Mouse (Mus musculus): ENCODE measurements at regions not wholly inside any gene's neighbourhood (a gene's known extent, or its start where the extent isn't known, plus 50 kb on each side); places are given as distances from the start of the nearest gene placed in this dataset.

DNA sequence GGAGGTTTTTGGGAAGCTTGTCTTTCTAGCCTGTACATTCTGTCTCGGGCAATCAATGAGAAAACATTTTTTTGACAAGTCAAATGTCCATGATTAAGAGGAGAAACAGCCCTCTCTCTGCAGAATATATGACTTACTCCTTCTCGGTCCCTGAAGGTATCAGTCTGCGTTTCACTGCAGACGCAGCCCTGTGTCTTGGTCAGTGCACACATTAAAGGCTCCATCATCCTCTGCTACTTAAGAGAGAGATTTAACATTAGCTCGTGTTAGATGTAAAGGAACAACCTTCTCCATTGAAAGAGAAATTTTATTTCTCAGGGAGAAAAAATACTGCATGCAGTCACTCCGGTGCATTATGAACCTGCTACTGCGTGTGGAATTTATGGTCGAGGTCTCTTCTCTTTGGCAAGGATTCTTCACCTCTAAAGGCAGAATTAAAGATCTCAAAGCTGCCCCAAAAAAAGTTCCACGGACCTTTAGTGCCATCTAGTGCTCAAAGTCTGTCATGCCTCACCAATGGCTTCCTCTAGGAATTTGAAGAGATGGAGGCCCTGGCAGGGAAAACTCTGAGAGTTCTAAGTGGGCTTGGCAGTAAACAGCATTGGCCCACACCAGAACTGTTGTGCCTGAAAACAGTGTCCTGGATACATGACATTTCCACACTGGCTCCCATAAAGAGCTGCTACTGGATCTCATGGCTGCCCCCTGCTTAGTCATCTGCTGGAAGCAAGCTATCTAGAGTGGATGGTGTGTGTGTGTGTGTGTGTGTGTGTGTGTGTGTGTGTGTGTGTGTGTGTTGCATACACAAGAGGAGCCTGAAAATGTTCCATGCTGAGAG is 102.3 kb upstream of the Noct start:
- ATAC-seq (ENCODE audit: insufficient number of reproducible peaks, low FRiP score, low TSS enrichment): no peak; the same call in 1 of the 2 replicates

DNA sequence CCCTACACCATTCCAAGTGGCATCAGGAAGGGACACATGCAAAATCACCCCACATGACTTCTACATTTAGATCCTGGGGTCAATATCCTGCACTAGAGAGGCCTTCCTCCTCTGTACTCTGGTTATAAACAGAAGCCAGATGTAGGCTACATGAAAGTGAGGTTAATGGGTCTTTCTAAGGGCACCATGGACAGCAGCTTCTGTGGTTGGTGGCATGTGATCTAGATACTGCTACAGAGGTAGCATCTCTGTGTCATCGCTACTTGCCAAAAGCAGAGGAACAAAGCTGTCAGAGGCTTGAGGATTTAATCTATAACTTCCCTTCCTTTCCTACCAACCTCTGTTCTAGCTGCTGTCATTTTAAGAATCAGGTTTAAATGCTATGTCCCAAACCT is 101.7 kb upstream of the Noct start:
- ATAC-seq (ENCODE audit: insufficient number of reproducible peaks, low FRiP score, low TSS enrichment): no peak

DNA sequence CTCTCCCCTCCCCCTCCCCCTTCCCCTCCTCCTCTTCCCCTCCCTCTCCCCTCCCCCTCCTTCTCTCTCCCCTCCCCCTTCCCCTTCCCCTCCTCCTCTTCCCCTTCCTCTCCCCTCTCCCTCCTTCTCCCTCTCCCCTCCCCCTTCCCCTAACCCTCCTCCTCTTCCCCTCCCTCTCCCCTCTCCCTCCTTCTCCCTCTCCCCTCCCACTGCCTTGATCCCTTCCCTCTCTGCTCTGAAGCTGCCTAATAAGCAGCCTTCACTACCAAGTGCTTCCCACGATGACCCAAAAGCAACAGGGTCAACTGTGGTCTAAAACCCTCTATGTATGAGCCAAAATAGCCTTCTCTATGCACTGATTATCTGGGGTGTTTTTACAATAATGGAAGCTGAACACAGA is 96.4 kb upstream of the Noct start:
- ATAC-seq (ENCODE audit: insufficient number of reproducible peaks, low FRiP score, low TSS enrichment): no peak

DNA sequence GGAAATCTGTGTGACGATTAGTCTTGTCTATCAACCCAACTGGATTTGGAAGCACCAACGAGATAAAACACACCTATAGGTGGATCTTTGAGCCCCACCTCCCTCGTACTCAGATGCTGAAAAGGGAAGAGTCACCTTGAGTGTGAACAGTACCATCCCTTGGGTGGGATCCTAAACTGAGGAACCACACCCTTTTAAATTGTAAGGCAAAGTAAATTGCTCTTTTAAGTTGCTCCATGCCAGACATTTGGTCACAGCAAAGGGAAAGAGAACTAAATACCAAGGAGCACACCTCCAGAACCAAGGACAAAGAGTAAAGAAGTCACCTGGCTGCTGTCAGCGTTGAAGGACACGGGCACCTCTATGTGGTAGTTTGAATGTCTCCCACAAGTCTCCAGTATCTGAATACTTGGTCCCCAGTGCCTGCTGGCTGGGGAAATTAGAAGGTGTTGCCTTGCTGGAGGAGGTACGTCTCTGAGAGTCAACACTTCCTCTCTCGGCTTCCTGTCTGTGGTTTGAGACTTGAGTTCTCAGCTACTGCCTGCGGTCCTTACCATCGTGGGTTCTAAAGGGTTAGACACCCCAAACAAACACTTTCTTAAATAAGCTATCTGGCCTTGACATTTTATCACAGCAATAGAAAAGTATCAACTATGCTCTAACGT is 95.6 kb upstream of the Noct start:
- ATAC-seq (ENCODE audit: insufficient number of reproducible peaks, low FRiP score, low TSS enrichment): no peak

DNA sequence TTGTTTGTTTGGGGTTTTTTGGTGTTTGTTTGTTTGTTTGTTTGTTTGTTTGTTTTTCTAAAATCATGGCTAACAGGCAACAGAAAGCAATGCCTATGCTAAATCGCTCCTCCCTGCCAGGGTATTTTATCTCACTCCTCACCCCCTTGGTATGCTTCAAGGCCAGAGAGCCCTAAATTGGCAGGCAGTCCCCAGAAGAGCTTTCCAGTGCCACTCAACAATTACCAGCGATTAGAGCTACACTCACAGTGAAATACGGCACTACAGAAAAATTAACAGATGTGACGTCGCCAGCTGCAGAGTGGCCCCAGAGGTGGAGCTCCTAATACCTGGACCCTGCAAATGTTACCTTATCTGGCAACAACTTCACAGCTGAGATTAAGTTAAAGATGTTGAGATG is 93.5 kb upstream of the Noct start:
- ATAC-seq (ENCODE audit: insufficient number of reproducible peaks, low FRiP score, low TSS enrichment): no peak

DNA sequence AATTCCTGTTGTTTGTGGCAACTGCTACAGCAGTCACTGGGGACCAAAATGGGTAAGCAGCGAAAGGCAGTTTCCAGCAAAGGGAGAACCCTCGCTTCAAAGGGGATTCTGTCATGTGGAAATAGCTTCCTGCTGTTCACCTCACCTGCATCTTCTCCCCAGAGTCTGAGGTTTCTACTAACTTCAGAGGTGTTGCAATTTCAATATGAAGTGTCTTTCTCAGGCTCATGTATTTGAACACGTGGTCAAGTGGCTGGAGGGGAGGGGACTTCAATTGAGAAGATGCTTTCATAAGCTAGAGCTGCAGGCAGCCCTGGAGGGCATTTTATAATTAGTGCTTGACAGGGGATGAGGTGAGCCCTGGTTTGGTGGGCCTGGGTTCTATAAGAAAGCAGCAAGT is 92.9 kb upstream of the Noct start:
- ATAC-seq (ENCODE audit: insufficient number of reproducible peaks, low FRiP score, low TSS enrichment): no peak

DNA sequence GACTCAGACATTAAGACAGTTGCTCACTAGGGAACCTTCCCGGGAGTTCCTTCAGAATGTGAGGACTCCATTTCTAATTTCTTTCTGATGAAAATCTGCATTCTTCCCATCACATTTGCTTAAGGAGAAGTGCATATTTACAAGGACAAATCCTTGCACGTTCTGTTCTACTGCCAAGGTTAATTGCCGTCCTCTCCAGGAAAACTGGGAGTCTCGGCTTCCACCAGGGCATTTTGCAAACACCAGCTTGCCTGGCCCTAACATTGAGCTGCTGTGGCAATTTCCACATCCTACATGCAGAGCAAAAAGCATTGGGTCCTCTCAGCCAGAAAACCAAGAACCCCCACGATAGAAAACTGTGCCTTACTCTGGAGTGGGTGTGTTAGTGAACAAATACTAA is 91.5 kb upstream of the Noct start:
- no peak for ATAC-seq (ENCODE audit: insufficient number of reproducible peaks, low FRiP score, low TSS enrichment)

DNA sequence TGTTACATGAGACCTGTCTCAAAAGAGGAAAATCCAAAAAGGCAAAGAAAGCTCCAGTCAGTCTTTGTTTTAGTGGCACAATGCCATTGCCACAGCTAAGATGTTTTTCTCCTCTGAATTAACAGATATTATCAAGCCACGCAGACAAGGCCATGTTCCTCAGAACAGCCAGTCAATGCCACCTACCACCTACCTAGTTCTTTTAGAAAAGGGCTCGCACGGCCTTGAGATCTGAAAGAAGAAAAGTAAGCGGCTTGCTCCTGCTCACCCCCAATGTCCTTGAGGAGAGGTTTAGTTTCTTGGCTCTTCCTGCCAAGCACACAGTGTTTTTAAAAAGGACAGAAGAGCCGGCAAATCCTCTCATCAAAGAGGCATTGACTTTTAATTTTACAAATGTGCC is 88.7 kb upstream of the Noct start:
- ATAC-seq (ENCODE audit: insufficient number of reproducible peaks, low FRiP score, low TSS enrichment): no peak

DNA sequence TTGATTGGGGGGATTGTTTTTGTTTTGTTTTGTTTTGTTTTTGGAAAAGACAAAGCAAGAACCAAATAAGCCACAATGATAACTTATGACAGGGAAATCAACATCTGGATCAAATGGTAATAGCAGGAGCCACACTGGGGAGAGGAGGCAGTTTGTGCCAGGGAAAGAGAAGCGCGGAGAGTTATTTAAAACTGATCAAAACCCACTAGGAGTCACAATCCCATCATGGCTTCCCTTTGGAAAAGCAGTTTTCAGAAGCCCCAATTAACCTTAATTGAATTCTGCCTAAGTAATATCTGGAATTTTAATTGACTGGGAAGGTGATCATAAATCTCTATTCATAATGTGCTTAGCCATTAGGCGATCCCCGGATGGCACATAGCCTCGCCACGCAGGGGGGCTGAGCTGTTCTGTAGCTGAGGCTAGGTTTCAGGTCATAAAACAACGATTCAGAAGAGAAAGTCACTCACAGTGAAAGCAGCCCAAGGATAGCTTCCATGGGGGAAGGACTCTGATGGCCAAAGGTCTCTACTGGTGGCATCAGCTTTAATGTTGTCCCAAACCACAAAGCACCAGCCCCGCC is 86.4 kb upstream of the Noct start:
- no peak for ATAC-seq (ENCODE audit: insufficient number of reproducible peaks, low FRiP score, low TSS enrichment)

DNA sequence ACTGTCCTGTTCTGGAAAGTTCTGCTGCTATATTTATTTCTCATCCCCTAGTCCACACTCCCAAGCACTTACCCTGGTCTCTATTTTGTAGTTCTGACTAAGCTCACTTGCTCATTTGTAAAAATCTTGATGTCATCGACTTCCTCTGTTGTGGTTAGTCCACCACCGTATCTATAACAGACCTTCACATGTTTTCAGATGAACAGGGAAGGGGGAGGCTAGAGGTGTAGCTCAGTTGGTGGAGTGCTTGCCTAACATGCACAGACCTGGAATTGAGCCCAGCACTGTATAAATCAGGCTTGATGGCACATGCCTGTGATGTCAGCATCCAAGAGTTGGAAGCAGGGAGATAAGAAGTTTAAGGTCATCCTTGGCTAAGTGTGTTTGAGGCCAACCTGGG is 78.3 kb upstream of the Noct start:
- ATAC-seq (ENCODE audit: insufficient number of reproducible peaks, low FRiP score, low TSS enrichment): no peak

DNA sequence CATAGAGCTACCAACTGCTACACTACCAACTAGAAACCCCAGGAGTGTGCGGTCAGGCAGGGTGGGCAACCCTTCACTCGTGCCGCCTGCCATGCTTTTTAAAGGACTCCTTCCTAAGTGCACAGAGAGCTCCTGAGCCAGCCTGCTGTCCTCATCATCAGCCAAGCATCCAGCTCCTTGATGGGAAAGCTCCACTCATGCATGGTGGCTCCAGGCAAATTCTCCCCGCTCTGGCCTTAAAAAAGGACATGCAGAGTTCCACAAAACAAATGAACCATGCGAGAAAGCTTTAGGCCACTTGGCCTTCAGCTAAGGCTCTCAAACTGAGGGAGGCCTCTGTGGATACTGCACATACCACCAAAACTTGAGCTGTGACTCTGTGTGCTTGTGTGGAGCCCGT is 74.2 kb upstream of the Noct start:
- ATAC-seq (ENCODE audit: insufficient number of reproducible peaks, low FRiP score, low TSS enrichment): no peak

DNA sequence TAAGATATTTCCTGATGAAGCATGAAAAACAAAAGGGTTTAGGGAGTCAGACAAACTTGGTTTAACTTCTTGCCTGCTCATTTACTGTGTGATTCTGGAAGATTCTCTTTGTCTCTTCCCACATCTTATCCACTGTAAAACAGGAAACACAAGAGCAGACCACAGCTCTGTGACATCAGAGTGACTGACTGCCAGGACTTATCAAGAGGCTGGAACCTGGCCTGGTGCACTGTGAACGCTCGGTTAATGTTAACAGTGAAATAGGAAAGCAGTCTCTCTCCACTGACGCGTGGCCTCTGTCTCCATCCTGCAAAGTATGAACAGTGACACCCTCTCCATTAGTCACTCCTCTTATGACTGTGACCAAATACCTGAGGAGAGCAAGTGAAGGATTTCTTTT is 73.1 kb upstream of the Noct start:
- no peak for ATAC-seq (ENCODE audit: insufficient number of reproducible peaks, low FRiP score, low TSS enrichment)

DNA sequence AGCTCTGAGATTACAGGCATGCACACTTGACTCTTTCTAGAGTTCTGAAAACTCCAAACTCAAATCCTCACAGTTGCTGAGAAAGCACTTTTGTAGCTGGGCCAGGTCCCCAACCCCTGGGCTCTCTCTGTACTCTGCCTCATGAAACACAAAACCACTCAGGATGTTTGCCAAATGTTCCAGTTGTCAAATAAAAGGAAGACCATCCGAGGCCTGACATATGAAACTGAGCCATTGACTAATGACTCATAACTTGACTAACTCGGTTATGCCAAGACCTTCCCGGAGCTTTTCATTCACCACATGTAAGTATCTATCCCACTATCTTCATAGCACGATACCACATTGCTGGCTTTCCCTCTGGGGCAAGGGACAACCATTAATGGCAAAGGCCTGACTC is 68.6 kb upstream of the Noct start:
- ATAC-seq (ENCODE audit: insufficient number of reproducible peaks, low FRiP score, low TSS enrichment): no peak

DNA sequence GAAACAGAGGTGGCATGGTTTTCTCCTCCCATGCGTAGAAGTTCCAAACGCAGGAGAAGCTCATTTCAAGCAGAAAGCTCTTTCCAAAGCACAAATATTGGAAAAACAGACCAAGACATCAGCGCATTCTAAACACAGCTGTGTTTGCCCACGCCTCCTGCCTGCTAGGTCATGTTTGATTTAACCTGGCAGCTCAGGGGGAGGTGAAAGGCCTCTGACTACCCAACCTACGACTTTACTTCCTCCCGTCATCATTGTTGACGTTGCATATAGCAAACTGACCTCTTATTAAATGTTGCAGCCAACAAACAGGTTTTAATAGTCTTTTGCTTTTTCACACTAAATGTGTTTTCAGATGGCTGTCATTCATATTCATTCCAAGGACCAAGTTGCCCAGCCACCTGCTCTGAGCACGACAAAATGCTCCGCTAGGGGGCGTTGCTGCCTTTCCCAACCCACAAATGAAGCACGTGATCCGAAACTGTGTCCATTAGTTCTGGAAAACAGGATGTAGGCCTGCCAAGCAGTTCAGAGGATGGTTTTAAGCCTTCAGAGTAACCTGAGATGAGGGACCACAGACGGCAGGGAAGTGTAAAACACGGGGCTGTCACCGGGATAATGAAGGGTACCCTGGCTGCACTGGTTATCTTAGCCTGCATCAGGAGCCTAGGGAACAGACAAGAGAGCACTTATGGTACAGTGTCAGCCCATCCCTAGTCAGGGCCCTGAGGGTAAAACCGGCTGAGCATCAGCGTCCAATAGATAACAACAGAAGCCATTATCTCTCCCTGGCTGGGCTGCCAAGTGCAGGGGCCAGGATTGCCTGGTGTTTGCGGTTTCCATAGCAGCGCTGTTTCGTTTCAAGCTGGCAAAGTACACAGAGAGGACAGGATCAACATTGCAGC is 67.6 kb upstream of the Noct start:
- ATAC-seq (ENCODE audit: insufficient number of reproducible peaks, low FRiP score, low TSS enrichment): peak; percentile 58; the same call in 1 of the 2 replicates

DNA sequence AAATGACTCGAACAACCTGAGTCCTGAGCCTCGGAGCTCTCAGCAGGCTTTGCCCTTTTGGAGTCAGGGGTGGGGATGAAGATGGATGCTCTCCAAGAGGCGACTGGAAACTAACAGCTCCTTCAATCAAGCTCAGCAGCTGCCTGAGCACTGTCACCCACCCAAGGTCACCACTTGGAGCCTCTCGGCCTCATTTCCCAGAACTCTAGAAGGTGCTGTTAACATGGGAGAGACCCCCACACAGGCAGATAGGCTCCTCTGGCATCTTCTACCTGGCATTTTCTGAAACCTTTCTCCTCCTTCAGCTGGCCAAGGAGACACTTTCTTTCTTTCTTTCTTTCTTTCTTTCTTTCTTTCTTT is 67.0 kb upstream of the Noct start:
- no peak for ATAC-seq (ENCODE audit: insufficient number of reproducible peaks, low FRiP score, low TSS enrichment)

DNA sequence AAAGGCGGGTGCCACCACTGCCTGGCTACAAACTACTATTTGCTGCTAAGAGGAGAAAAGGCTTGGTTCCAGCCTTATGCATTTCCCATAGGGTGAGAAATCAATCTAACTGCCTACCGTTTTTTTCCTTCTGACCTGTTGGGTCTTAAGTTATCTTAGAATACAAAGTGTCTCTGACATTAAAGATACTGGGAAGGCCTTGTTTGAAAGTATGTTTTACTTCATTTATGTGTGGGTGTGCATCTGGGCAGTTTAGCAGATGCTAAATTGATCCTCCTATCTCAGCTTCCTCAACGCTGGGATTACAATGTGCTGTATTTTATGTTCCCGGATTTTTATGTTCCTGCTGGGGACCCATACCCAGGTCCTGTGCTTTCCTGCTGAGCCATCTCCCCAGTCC is 65.8 kb upstream of the Noct start:
- no peak for ATAC-seq (ENCODE audit: insufficient number of reproducible peaks, low FRiP score, low TSS enrichment)

DNA sequence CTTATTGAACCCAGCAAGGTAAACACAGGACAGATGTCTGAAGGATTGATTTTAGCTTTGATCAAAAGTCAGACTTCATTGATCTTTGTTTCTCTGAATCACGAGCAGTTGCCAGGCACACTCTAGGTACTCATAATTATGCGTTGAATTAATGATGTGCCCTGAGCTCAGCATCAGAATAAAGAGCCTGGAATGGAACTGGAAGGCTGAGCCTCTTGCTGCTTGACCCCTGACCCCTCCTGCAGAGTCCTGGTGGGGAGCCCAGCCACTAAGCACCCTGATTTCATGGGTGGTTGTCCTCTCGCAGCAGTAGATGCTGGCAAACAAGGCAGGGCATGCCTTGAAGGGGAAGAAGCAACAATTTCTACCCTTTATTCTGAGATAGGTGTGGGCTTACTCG is 64.9 kb upstream of the Noct start:
- no peak for ATAC-seq (ENCODE audit: insufficient number of reproducible peaks, low FRiP score, low TSS enrichment)

DNA sequence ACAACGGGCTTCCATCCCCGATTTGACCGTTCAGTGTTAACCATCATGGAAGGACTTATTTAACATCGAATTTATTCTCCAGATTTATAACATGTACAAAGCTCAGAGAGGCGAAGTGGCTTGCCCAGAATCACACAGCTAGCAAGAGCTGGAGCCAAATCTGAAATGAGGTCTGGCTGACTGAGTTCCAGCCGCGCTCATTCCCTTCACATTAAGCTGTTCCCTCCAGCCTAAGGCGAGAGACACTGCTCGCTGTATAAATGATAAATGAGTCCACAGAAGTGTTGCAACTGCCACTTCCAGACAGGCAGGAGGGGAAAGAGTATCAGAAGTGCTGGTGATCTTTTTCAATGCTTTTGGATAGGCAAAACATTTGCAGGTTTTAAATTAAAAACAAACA is 64.4 kb upstream of the Noct start:
- no peak for ATAC-seq (ENCODE audit: insufficient number of reproducible peaks, low FRiP score, low TSS enrichment)

DNA sequence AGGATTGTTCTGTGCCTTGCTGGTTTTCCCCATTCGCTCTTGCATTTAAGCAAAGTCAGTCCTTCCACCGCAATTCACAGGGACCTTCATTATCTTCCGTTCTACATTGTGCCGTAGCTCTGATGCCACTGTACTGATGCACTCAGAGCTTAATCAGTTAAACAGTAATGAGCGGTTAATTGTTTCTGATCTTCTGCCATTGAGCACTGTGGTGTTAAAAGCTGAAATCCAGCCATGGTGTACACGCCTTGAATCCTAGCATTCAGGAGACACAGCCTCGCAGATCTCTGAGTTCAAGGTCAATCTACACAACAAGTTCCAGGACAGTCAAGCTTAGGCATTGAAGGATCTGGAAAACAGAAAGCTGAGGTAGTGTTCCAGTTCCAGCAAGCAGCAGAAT is 63.6 kb upstream of the Noct start:
- no peak for ATAC-seq (ENCODE audit: insufficient number of reproducible peaks, low FRiP score, low TSS enrichment)

DNA sequence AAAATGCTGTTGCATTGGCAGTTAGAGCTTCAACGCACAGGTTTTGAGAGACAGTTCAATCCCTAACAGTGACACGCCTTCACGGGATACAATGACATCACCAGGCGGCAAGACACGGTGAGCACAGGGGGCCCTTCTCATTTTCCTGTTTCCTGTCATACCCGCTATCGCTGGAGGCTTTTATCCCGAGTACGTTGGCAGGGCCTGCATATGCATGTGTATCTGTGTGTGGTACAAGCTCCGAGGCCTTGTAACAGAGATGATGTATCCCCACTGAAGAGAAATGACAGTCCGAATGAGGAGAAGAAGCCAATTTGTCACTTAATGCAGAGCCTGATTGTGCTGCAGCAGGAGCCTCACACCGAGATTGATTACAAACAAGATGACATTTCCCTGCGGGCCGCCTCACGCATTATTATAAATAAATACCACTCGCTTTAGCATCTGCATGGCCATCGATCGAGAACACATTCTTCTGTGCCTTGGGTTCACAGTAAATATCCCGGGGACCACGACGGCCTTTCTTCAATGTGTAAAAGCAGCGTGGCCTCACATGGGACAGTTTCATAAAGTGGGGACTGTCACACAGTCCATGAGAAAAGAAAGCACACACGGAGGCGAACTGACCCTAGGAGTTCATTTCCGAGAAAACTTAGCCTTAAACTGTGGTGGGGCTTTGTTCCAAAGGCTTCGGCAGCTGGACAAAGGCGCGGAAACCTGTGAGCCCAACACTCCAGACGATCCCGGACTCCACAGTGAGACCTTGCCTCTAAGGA is 54.9 kb upstream of the Noct start:
- no peak for ATAC-seq (ENCODE audit: insufficient number of reproducible peaks, low FRiP score, low TSS enrichment)
